Mouse (Mus musculus) limb, embryonic 14.5 days (tissue): ENCODE measurements at regions not wholly inside any gene's neighbourhood (a gene's known extent, or its start where the extent isn't known, plus 50 kb on each side); places are given as distances from the start of the nearest gene placed in this dataset.

Experiments
- ATAC-seq: fragments of 200-750 bp; cut with Nextera tagmentation; 2 replicates; pipeline ENCODE4 v1.8.0; 2017; ENCODE audit warnings: low read depth, moderate number of reproducible peaks, moderate TSS enrichment; ENCODE audit not compliant: low FRiP score
- DNase-seq: peaks from one replicate; pipeline ENCODE4 v3.0.0-alpha.2; 2015; ENCODE audit warnings: low spot score
- H3K27ac ChIP-seq: fragments of 300-500 bp; sonication (generic); replicated peaks from 2 replicates; pipeline ENCODE4 v1.5.1; 2014; ENCODE audit warnings: low read depth, mild to moderate bottlenecking, low read length, moderate library complexity, mixed read lengths
- H3K27me3 ChIP-seq: fragments of 300-500 bp; sonication (generic); 2 replicates; pipeline ENCODE4 v1.6.1; 2014; ENCODE audit warnings: low read length, mixed read lengths; ENCODE audit not compliant: control insufficient read depth, insufficient read depth
- H3K36me3 ChIP-seq: fragments of 300-500 bp; sonication (generic); 2 replicates; pipeline ENCODE4 v1.6.1; 2014; ENCODE audit warnings: mild to moderate bottlenecking, low read length, moderate library complexity, mixed read lengths; ENCODE audit not compliant: control insufficient read depth, insufficient read depth
- H3K4me1 ChIP-seq: fragments of 300-500 bp; sonication (generic); 2 replicates; pipeline ENCODE4 v1.6.1; 2014; ENCODE audit warnings: antibody characterized with exemption, low read length, mixed read lengths; ENCODE audit not compliant: control insufficient read depth, insufficient read depth
- H3K4me2 ChIP-seq: fragments of 300-500 bp; sonication (generic); replicated peaks from 2 replicates; pipeline ENCODE4 v1.6.1; 2014; ENCODE audit warnings: low read depth, mild to moderate bottlenecking, low read length, moderate library complexity; ENCODE audit not compliant: severe bottlenecking
- H3K4me3 ChIP-seq: fragments of 300-500 bp; sonication (generic); replicated peaks from 2 replicates; pipeline ENCODE4 v1.5.1; 2014; ENCODE audit warnings: low read length
- H3K9ac ChIP-seq: fragments of 300-500 bp; sonication (generic); 2 replicates; pipeline ENCODE4 v1.6.1; 2014; ENCODE audit warnings: mild to moderate bottlenecking, low read depth, low read length, moderate library complexity; ENCODE audit not compliant: severe bottlenecking
- H3K9me3 ChIP-seq: fragments of 300-500 bp; sonication (generic); 2 replicates; pipeline ENCODE4 v1.6.1; 2016; ENCODE audit warnings: low read length; ENCODE audit not compliant: control insufficient read depth
- POLR2A ChIP-seq: fragments of 200-500 bp; IDR thresholded peaks from 2 replicates; pipeline ENCODE4 v1.8.0; 2012; ENCODE audit warnings: inconsistent platforms, mild to moderate bottlenecking, moderate library complexity, borderline replicate concordance; ENCODE audit not compliant: insufficient read depth, insufficient read length; ENCODE audit errors: extremely low read depth
- WGBS: fragments of 180-500 bp; shearing (Covaris S2); extraction: QIAGEN DNeasy Blood & Tissue Kit; methylation state at CpG from one replicate; pipeline ENCODE4 v1.1.7; 2014; 5-methylcytosine and 5-hydroxymethylcytosine counted together

DNA sequence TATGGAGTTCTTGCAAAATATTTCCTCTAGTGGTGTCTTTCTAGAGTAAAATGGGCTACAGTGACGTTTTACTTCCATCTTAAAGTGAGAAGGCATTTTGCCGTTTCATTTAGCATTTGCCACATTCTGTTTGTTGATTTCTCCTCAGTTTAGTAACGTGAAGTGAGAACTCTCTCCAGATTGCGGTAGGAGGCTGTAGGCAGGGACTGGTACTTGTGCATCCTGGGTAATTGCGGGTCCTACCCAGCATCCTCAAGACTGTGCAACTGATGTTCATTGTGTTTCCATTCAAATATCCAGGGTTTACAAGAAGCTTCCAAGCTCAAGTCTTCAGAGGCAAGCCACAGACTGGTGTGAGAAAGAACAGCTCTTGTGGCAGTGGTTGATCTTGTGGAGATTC is 244.0 kb downstream of the Akain1 start:
- 82% methylated on average over 5 of the region's 5 CpGs for WGBS
- TF ChIP-seq POLR2A = no peak
- no peaks in the 10 kb centered on the region for H3K27me3 ChIP-seq
- no peak overlapping the region for H3K4me2 ChIP-seq
- H3K36me3 ChIP-seq = no peaks in the 10 kb centered on the region
- no peak for DNase-seq
- no peaks in the 10 kb centered on the region for H3K4me1 ChIP-seq
- no peaks in the 10 kb centered on the region for H3K9me3 ChIP-seq
- no peak overlapping the region for H3K4me3 ChIP-seq
- H3K27ac ChIP-seq = no peak overlapping the region
- no peak overlapping the region for H3K9ac ChIP-seq
- ATAC-seq = no peak

DNA sequence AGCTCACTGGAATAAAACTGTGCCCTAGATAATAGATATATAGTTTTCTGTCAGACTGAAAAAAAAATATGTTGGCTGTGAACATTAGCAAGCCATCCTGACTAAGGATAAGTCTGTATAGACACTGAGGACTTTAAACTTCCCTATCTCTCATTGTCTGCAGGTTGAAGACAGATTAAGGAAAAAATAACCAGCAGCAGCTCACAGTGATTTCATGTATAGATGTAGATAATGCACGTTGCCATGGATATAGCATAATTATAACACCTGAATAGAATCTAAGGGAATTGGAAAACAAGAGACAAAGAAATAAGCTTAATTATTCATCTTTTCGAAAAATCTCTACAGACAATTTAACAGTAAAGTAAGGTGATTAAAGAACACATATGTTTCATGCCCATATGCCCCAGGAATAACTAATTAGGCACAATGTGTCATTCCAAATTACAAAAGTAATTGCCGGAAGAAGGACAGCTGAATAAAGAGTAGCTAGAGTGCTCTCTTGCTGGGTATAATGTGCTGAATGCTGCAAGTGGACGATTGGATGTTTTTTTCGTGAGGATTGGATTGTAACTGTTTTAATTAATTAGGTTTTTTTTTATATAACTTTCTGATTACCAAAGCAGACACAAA is 246.6 kb downstream of the Akain1 start:
- Histone ChIP-seq H3K4me2 (no peak overlapping the region), H3K9me3 (no peaks in the 10 kb centered on the region), H3K27ac (no peak overlapping the region), H3K4me1 (no peaks in the 10 kb centered on the region), H3K36me3 (no peaks in the 10 kb centered on the region), H3K4me3 (no peak overlapping the region), H3K9ac (no peak overlapping the region), H3K27me3 (no peaks in the 10 kb centered on the region)
- ATAC-seq = no peak
- 71% methylated on average over 5 of the region's 5 CpGs for WGBS
- no peak for DNase-seq
- no peak for TF ChIP-seq POLR2A

- no peak overlapping the region for H3K4me2 ChIP-seq
- no peaks in the 10 kb centered on the region for H3K27me3 ChIP-seq
- no peak for ATAC-seq
- H3K9ac ChIP-seq = no peak overlapping the region
- no peaks in the 10 kb centered on the region for H3K9me3 ChIP-seq
- WGBS = 77% methylated on average over 2 of the region's 2 CpGs
- no peak overlapping the region for H3K27ac ChIP-seq
- DNase-seq = no peak
- no peak overlapping the region for H3K4me3 ChIP-seq
- no peaks in the 10 kb centered on the region for H3K4me1 ChIP-seq
- no peaks in the 10 kb centered on the region for H3K36me3 ChIP-seq
- no peak for TF ChIP-seq POLR2A
These were observed 247.3 kb downstream of the Akain1 start for GRCm38 (mm10) chr17:69686383-69686782.

- ATAC-seq (no peak), DNase-seq (no peak)
- Histone ChIP-seq H3K4me3 (no peak overlapping the region), H3K4me1 (no peaks in the 10 kb centered on the region), H3K27ac (no peak overlapping the region), H3K9ac (no peak overlapping the region), H3K36me3 (no peaks in the 10 kb centered on the region), H3K9me3 (no peaks in the 10 kb centered on the region), H3K4me2 (no peak overlapping the region), H3K27me3 (no peaks in the 10 kb centered on the region)
- TF ChIP-seq POLR2A = no peak
- 83% methylated on average over 3 of the region's 3 CpGs for WGBS
These were observed 256.2 kb downstream of the Akain1 start for GRCm38 (mm10) chr17:69695341-69695740.

DNA sequence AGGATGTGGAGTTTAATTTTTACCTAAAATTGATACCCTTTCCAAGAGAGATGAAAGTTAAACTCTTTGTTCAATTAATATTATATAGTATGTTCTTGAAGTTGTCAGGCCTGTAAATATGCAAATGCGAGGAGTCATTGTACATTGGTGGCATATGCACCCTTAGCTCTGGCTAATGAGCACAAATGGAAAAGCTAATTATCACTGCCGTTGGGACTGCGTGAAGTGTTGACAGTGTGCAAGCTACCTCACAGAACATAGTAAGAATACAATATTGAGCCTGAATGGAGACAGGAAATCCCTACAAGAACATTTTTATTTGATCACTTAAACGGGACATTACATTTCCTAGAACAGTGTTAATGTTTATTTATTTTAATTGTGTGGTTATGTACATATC is 241.5 kb upstream of the Dlgap1 start:
- DNase-seq = no peak
- H3K4me3 ChIP-seq = no peak overlapping the region
- TF ChIP-seq POLR2A = no peak
- no peak overlapping the region for H3K9ac ChIP-seq
- H3K4me1 ChIP-seq = no peaks in the 10 kb centered on the region
- no peak for ATAC-seq
- H3K36me3 ChIP-seq = no peaks in the 10 kb centered on the region
- H3K27me3 ChIP-seq = no peaks in the 10 kb centered on the region
- H3K9me3 ChIP-seq = no peaks in the 10 kb centered on the region
- H3K4me2 ChIP-seq = no peak overlapping the region
- no peak overlapping the region for H3K27ac ChIP-seq
- 79% methylated on average over 4 of the region's 4 CpGs for WGBS

DNA sequence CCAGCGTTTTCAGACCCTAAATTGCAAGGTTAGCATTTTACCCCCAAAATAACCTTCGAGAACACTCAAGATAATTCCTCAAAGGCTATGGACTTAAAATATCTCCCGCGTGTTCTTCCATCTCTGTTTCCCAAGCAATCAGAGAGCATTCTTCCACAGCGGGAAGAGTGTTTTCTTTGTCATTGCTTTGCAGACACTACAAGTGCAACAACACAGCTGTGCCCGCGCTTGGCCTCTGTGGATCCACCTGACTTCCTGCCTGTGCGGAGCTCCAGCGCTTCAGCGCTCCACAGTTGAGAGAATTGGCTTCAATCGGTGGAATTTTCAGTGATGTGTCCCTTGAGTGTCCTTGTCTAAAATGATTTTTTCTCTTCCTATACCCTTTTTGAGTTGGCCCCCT is 235.9 kb upstream of the Dlgap1 start:
- no peak overlapping the region for H3K4me2 ChIP-seq
- 89% methylated on average over 11 of the region's 11 CpGs for WGBS
- no peaks in the 10 kb centered on the region for H3K9me3 ChIP-seq

More for the DNA sequence above, 235.9 kb upstream of the Dlgap1 start:
- Histone ChIP-seq H3K27me3 (no peaks in the 10 kb centered on the region), H3K4me3 (no peak overlapping the region), H3K4me1 (no peaks in the 10 kb centered on the region), H3K9ac (no peak overlapping the region), H3K27ac (no peak overlapping the region), H3K36me3 (no peaks in the 10 kb centered on the region)
- ATAC-seq (no peak), DNase-seq (no peak)
- no peak for TF ChIP-seq POLR2A
